Mouse (Mus musculus) lung, embryonic 15.5 days (tissue): ENCODE measurements around the gene Zfp804b. TPM values are rescaled to one million over a fixed set of nuclear protein-coding genes. Genes with fewer than 3 reads are reported as not detected.
"Not testable (repeated sequence)": the region's sequence is repeated elsewhere in the genome, so short reads cannot be mapped to it uniquely, and the experiment has no call there.

Experiments
- ATAC-seq: fragments of 200-750 bp; cut with Nextera tagmentation; 2 replicates; pipeline ENCODE4 v1.8.0; 2017; ENCODE audit warnings: moderate number of reproducible peaks, borderline replicate concordance; ENCODE audit not compliant: low FRiP score, low TSS enrichment; ENCODE audit errors: extremely low read depth
- H3K27ac ChIP-seq: fragments of 300-500 bp; sonication (generic); 2 replicates; pipeline ENCODE4 v1.5.1; 2015; ENCODE audit warnings: moderate library complexity, mild to moderate bottlenecking, inconsistent platforms
- H3K27me3 ChIP-seq: fragments of 300-500 bp; sonication (generic); 2 replicates; pipeline ENCODE4 v1.6.1; 2015; ENCODE audit warnings: inconsistent platforms
- H3K36me3 ChIP-seq: fragments of 300-500 bp; sonication (generic); 2 replicates; pipeline ENCODE4 v1.6.1; 2015; ENCODE audit warnings: inconsistent platforms
- H3K4me1 ChIP-seq: fragments of 300-500 bp; sonication (generic); 2 replicates; pipeline ENCODE4 v1.6.1; 2015; ENCODE audit warnings: inconsistent platforms
- H3K4me2 ChIP-seq: fragments of 300-500 bp; sonication (generic); 2 replicates; pipeline ENCODE4 v1.6.1; 2015; ENCODE audit warnings: inconsistent platforms, mild to moderate bottlenecking, moderate library complexity
- H3K4me3 ChIP-seq: fragments of 300-500 bp; sonication (generic); 2 replicates; pipeline ENCODE4 v1.5.1; 2015; ENCODE audit warnings: mild to moderate bottlenecking, inconsistent platforms
- H3K9ac ChIP-seq: fragments of 300-500 bp; sonication (generic); 2 replicates; pipeline ENCODE4 v1.6.1; 2015; ENCODE audit warnings: inconsistent platforms
- H3K9me3 ChIP-seq: fragments of 300-500 bp; sonication (generic); 2 replicates; pipeline ENCODE4 v1.6.1; 2016; ENCODE audit warnings: inconsistent platforms
- WGBS: fragments of 180-500 bp; shearing (Covaris S2); methylation state at CpG from one replicate; pipeline ENCODE4 v1.1.7; 2015; 5-methylcytosine and 5-hydroxymethylcytosine counted together
- polyA plus RNA-seq: library from polyadenylated mRNA; unstranded; fragments of >200 nt; fragmentation: Nextera tagmentation; extraction: Ambion mirVana; gene quantifications from 2 replicates; pipeline ENCODE4 v1.2.1, GENCODE M21; 2015

Zfp804b gene
- 1.3 TPM in 2 replicates for polyA plus RNA-seq

DNA sequence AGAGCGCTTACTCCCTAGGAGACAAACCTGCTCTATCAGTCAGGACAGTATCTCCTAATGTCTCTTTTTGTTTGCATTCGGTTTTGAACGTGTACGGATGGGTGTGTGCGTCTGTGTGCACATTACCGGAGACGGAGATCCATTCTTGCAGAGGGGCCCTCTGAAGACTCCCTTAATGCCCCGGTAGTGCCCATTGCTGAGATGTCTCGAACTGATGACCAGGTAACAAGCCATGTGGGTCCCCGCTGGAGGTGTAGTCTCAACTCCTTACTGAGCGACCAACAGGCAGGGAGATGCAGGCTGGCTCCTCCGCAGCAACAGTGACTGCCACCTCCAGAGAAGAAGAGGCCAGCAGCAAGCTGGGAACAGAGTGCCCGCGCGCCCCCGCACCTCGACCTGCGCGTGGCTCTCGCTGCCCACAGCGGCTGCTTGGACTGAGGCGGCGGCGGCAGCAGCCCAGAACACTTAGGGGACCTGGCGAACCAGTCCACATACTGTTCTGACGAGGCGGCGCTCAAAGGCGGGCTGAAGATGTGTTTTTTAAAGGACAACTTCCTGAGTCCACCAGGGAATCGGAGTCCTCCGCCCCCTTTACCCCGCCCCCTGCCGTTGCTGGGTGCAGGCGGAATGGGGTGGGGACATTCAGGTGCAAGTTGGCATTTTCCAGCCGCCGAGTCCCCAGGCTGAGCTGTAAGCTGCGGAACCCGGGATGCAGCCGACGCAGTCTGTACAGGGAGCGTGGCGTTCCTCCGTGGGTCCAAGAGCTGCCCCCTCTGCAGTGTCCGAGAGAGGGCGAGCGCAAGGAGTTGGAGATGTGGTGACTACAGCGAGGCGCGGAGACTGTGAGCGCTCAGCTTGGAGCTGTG, at the start of gene Zfp804b:
Gene Zfp804b, minus strand, starts transcription at position 612 of the 866 bp plus-strand sequence.
- H3K9ac ChIP-seq = peak within 1 kb of the TSS; percentile 39
- H3K9me3 ChIP-seq = no peaks in the 10 kb centered on the region
- no peaks in the 10 kb centered on the region for H3K4me1 ChIP-seq
- peak; percentile 96 for ATAC-seq
- peak within 1 kb of the TSS; percentile 54 for H3K4me3 ChIP-seq
- no peaks in the 10 kb centered on the region for H3K27me3 ChIP-seq
- H3K36me3 ChIP-seq = no peaks in the 10 kb centered on the region
- WGBS = under 1% methylated on average over 50 of the region's 50 CpGs
- H3K27ac ChIP-seq = peak within 1 kb of the TSS; percentile 80
- peak within 1 kb of the TSS; percentile 86 for H3K4me2 ChIP-seq

DNA sequence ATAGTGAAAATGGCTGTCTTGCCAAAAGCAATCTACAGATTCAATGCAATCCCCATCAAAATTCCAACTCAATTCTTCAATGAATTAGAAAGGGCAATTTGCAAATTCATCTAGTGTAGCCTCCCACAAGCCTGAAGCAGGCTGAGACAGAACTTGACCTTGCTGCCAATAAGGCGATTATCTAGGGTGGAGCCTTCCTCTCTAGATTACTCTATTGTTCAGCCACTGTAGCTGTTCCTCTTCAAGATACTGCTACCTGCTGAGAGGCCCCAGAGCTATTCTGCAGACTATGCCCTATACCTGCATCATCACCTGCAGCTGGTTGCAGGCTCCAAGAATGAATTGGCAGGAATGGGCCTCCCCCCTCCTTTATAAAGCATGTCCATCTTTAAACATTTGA, 20.1 kb upstream of the Zfp804b start:
- WGBS = 88% methylated on average over 1 of the region's 1 CpGs
- H3K4me1 ChIP-seq = not testable (repeated sequence)

DNA sequence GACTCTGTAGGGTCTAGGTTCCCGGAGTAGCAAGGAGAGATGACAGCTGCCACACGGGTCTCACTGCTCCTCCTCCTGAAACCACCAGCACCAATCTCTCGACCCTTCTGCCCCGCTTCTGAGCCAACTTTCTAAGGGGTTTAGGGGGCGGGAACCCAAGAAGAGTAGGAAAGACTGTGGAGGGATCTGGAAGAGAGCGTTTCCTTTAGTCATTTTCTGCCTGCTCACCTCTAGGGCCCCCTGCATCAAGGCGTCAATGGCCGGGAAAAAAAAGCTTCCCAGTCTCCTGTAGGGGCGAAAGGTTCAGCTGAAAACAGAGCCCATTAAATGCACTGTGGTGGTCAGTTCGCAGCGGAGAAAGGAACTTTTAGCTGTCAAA, 444 bp upstream of the Zfp804b start:
- Histone ChIP-seq H3K9ac (peak overlapping the region; percentile 39; the same call in 1 of the 2 replicates), H3K4me2 (peak overlapping the region; percentile 86), H3K9me3 (no peaks in the 10 kb centered on the region), H3K4me3 (peak overlapping the region; percentile 54), H3K27me3 (no peaks in the 10 kb centered on the region), H3K27ac (peak overlapping the region; percentile 80), H3K4me1 (no peaks in the 10 kb centered on the region), H3K36me3 (no peaks in the 10 kb centered on the region)
- ATAC-seq = peak; percentile 70
- WGBS = under 1% methylated on average over 11 of the region's 11 CpGs

More for the DNA sequence above, 20.1 kb upstream of the Zfp804b start:
- not testable (repeated sequence) for H3K9ac ChIP-seq, H3K4me2 ChIP-seq, H3K36me3 ChIP-seq, H3K4me3 ChIP-seq, H3K9me3 ChIP-seq, H3K27ac ChIP-seq, H3K27me3 ChIP-seq, ATAC-seq

DNA sequence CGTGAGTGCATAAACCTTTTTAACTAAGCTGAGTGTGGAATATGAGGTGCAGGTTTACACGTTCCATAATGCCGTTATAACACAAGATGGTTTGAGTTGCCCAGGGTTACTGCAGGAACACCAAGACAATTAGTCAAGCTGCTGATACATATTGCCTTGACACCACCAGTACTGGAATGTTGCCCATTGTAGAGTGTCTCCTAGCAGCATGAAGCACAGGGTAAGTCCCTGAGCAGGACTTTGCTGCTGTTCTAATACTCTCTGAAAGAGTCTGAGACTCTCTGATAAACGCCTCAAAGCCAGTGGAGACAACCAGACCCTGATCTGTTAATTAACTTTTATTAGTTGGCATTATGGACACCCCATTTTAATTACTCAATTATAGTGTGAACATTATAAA, 19.0 kb downstream of the Zfp804b start:
- H3K27ac ChIP-seq = no peak overlapping the region
- no peaks in the 10 kb centered on the region for H3K9me3 ChIP-seq
- H3K27me3 ChIP-seq = no peaks in the 10 kb centered on the region
- 66% methylated on average over 4 of the region's 4 CpGs for WGBS
- no peaks in the 10 kb centered on the region for H3K36me3 ChIP-seq
- no peak overlapping the region for H3K4me3 ChIP-seq
- no peaks in the 10 kb centered on the region for H3K4me1 ChIP-seq
- no peak overlapping the region for H3K9ac ChIP-seq
- ATAC-seq = no peak
- H3K4me2 ChIP-seq = no peak overlapping the region

DNA sequence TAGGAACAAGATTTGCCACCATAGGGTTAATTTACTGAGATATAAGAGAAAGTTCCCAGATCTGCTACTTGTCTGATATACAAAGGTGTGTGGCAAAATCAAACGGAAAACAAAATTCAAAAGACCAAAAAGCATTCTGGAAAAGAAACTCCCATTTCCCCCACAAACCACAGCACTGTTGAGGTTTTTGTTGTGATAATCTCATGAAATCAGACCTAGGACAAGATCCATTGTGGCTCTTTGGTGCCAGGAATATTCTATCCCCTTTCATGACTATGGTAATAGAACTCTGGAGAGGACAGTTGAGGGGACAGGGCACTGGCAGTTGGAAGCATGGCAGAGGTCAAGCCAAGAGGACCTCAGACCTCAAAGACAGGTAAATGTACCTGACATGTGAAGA, 40.7 kb downstream of the Zfp804b start, which contains the start of gene Tex47:
Gene Tex47, plus strand, starts transcription at position 301 of the 400 bp plus-strand sequence.
- Histone ChIP-seq H3K4me2 (no peak within 1 kb of the TSS), H3K9me3 (no peaks in the 10 kb centered on the region), H3K27ac (no peak within 1 kb of the TSS), H3K4me1 (no peaks in the 10 kb centered on the region), H3K36me3 (no peaks in the 10 kb centered on the region), H3K9ac (no peak within 1 kb of the TSS), H3K4me3 (no peak within 1 kb of the TSS), H3K27me3 (no peaks in the 10 kb centered on the region)
- ATAC-seq = no peak
- 69% methylated on average over 1 of the region's 1 CpGs for WGBS

DNA sequence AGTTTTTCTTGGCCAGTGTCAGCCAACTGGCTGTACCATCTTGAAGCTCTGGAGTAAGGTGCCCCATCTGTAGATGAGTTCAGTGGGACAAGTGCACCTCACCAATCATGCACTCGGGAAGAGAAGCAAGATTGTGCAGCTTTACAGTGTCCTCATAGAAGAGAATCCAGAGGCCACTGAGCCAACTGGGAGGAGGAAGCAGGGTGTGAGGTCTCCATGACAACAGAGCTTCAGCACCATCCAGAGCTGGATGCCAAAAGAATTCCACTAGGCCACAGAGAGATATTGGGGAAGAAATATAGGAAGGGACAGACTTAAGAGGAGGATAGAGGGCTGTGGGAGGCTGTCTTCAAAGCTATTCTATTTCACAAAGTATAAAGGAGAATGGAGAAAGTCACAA, 41.6 kb downstream of the Zfp804b start:
- H3K36me3 ChIP-seq = no peaks in the 10 kb centered on the region
- no peak overlapping the region for H3K4me2 ChIP-seq
- ATAC-seq = no peak
- H3K4me1 ChIP-seq = no peaks in the 10 kb centered on the region
- no peak overlapping the region for H3K9ac ChIP-seq
- 50% methylated on average over 1 of the region's 1 CpGs for WGBS
- H3K4me3 ChIP-seq = no peak overlapping the region
- H3K9me3 ChIP-seq = no peaks in the 10 kb centered on the region
- no peak overlapping the region for H3K27ac ChIP-seq
- H3K27me3 ChIP-seq = no peaks in the 10 kb centered on the region

DNA sequence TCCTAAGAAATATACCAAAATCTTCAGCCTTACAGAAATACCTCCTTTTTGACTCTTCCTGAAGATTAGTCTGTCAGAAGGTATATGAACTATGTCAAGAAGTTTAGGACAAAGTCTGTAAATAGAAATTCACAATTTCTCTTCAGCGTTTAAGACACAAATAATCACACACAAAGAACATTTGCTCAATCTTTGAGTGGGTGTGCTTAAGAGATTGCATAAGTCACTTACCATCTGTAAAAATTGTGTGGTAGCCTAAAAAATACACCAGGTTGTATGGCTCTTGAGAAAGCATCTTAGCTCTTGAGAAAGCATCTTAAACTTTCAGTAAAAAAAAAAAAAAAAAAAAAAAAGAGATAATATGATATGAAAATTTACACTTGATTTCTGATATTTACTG, 60.2 kb downstream of the Zfp804b start:
- no peak for ATAC-seq
- no peaks in the 10 kb centered on the region for H3K36me3 ChIP-seq
- H3K9ac ChIP-seq = no peak overlapping the region
- no peaks in the 10 kb centered on the region for H3K9me3 ChIP-seq
- WGBS = 66% methylated on average over 1 of the region's 1 CpGs
- no peak overlapping the region for H3K4me2 ChIP-seq
- no peak overlapping the region for H3K27ac ChIP-seq
- H3K27me3 ChIP-seq = no peaks in the 10 kb centered on the region
- no peaks in the 10 kb centered on the region for H3K4me1 ChIP-seq
- no peak overlapping the region for H3K4me3 ChIP-seq

DNA sequence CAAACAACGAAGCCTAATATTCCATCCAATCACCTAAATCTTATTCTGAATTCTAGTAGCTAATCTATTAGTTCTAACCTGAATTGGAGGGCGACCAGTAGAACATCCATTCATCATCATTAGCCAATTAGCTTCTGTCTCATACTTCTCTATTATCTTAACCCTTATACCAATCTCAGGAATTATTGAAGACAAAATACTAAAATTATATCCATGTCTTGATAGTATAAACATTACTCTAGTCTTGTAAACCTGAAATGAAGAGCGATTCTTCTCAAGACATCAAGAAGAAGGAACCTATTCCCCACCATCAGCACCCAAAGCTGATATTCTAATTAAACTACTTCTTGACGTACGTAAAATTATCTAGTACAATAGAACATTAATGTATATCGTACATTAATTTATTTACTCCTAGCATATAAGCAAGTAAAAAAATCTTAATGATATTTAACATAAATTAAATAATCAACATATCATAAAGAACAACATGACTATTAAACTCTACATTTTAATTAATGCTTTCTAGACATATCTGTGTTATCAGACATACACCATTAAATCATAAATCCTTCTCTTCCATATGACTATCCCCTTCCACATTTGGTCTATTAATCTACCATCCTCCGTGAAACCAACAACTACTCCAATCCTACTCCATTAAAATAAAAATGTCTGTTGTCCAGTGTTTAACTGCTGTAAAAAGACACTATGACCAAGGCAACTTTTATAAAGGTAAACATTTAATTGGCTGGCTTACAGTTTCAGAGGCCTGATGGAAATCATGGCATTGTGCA, 67.7 kb downstream of the Zfp804b start:
- H3K9me3 ChIP-seq = no peaks in the 10 kb centered on the region
- no peaks in the 10 kb centered on the region for H3K36me3 ChIP-seq
- no peak for ATAC-seq
- no peaks in the 10 kb centered on the region for H3K4me1 ChIP-seq
- H3K4me3 ChIP-seq = no peak overlapping the region
- H3K4me2 ChIP-seq = no peak overlapping the region
- no peaks in the 10 kb centered on the region for H3K27me3 ChIP-seq
- WGBS = 84% methylated on average over 7 of the region's 7 CpGs
- H3K9ac ChIP-seq = no peak overlapping the region
- no peak overlapping the region for H3K27ac ChIP-seq

DNA sequence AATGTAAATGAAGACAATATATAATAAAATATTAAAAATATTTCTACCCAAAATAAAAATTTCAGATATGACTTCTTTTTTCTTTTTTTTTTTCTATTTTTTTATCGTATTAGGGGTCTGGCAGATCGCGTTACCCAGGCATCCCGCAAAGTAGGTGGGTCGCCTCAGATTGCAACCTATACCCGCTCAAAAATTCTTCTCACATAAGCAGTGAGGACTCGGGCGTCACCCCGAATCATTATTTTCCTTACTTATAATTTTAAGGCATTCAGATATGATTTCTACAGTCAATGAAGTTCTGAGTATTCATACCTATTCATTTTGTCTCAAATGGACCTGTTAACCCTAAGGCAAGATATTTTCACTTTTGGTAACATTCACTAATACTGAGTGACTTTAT, 167.0 kb downstream of the Zfp804b start:
- WGBS = 92% methylated on average over 9 of the region's 9 CpGs
- Histone ChIP-seq H3K36me3 (no peaks in the 10 kb centered on the region), H3K4me1 (no peaks in the 10 kb centered on the region), H3K4me2 (no peak overlapping the region), H3K9ac (no peak overlapping the region), H3K27ac (no peak overlapping the region), H3K4me3 (no peak overlapping the region), H3K27me3 (no peaks in the 10 kb centered on the region), H3K9me3 (no peaks in the 10 kb centered on the region)
- no peak for ATAC-seq

DNA sequence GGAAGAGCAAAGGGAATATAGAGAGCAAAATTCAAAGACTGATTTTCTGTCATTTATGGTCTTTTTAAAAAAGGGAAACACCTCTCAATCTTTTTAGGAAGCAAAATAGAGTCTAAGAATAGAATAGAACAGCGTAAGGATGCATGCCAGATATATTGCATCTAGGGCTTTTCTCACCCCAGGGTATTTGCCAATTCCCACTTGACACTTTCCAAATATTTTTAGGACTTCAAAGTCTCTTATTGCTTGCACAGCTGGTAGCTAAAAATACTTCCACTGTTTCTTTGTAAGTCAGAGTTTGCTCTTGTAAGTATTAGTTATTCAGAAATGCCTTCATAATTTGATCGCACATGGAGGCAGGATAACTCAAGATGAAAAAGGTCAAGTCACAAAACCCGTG, 204.9 kb downstream of the Zfp804b start:
- Histone ChIP-seq H3K27me3 (no peaks in the 10 kb centered on the region), H3K4me3 (no peak overlapping the region), H3K4me1 (no peaks in the 10 kb centered on the region), H3K4me2 (no peak overlapping the region), H3K36me3 (no peaks in the 10 kb centered on the region), H3K9me3 (no peaks in the 10 kb centered on the region), H3K9ac (no peak overlapping the region), H3K27ac (no peak overlapping the region)
- WGBS = 47% methylated on average over 3 of the region's 3 CpGs
- no peak for ATAC-seq

DNA sequence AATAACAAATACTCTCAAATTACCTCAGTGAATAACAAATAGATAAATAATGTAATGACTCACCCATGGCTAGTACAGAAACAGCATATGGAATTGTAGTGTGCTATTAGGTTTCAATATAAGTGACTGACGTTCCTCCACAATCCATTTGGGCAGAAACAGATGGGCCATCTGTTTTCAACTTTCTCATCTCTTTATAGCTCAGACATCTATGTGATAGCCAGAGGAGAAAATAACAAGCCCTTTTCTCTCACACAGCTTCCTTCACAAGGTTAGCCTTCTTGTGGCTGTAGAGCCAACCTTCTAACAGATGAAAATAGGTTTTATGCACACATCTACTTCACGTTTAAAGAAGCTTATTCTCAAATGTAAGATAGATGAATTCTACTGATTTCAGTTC, 242.2 kb downstream of the Zfp804b start:
- WGBS = 65% methylated on average over 2 of the region's 2 CpGs
- Histone ChIP-seq H3K27me3 (no peaks in the 10 kb centered on the region), H3K4me1 (no peaks in the 10 kb centered on the region), H3K36me3 (no peaks in the 10 kb centered on the region), H3K4me2 (no peak overlapping the region), H3K27ac (no peak overlapping the region), H3K4me3 (no peak overlapping the region), H3K9me3 (no peaks in the 10 kb centered on the region), H3K9ac (no peak overlapping the region)
- ATAC-seq = no peak
